Mouse (Mus musculus): ENCODE results near the gene Cuta. TPM values are rescaled to one million over a fixed set of nuclear protein-coding genes. Genes with fewer than 3 reads are reported as not detected.

Cuta gene
- polyA plus RNA-seq, 1 experiment from 2014 or later, result 173 TPM

- WGBS, result 20% methylated on average over 3 of the region's 3 CpGs
- H3K27me3 ChIP-seq (ENCODE audit: control insufficient read depth, insufficient read depth, low read length), result no peaks in the 10 kb centered on the region
- no peaks in the 10 kb centered on the region for H3K9me3 ChIP-seq (replicated peaks; ENCODE audit: control insufficient read depth, low read length)
- H3K36me3 ChIP-seq (ENCODE audit: control insufficient read depth, insufficient read depth, low read length), result no peaks in the 10 kb centered on the region
- H3K4me2 ChIP-seq (ENCODE audit: low read depth, low read length), result no peak overlapping the region
- peaks cover 20% of the 10 kb centered on the region for H3K4me1 ChIP-seq (ENCODE audit: control insufficient read depth, insufficient read depth, low read length)
- H3K4me3 ChIP-seq (replicated peaks; ENCODE audit: low read length), result no peak overlapping the region
- H3K27ac ChIP-seq (ENCODE audit: low read length), result no peak overlapping the region; the same call in 1 of the 2 replicates
- H3K9ac ChIP-seq (ENCODE audit: low read length), result no peak overlapping the region
- no peak for ATAC-seq (ENCODE audit: insufficient read depth, low FRiP score)
Measured at GRCm38 (mm10) chr17:26887926-26888325, 51.4 kb downstream of the Cuta start.

- H3K4me2 ChIP-seq (ENCODE audit: low read depth, low read length), result peak overlapping the region; percentile 73
- H3K9ac ChIP-seq (ENCODE audit: low read length), result peak overlapping the region; percentile 40; the same call in 1 of the 2 replicates
- H3K27ac ChIP-seq (ENCODE audit: low read length), result no peak overlapping the region
- H3K9me3 ChIP-seq (replicated peaks; ENCODE audit: control insufficient read depth, low read length), result no peaks in the 10 kb centered on the region
- no peaks in the 10 kb centered on the region for H3K27me3 ChIP-seq (ENCODE audit: control insufficient read depth, insufficient read depth, low read length)
- WGBS, result 10% methylated on average over 30 of the region's 30 CpGs
- no peaks in the 10 kb centered on the region for H3K36me3 ChIP-seq (ENCODE audit: control insufficient read depth, insufficient read depth, low read length)
- ATAC-seq (ENCODE audit: insufficient read depth, low FRiP score), result peak; percentile 90
- H3K4me1 ChIP-seq (ENCODE audit: control insufficient read depth, insufficient read depth, low read length), result peaks cover 20% of the 10 kb centered on the region
- H3K4me3 ChIP-seq (replicated peaks; ENCODE audit: low read length), result peak overlapping the region; percentile 42
Measured at GRCm38 (mm10) chr17:26886047-26886749, 53.2 kb downstream of the Cuta start.

GRCm38 (mm10) chr17:26884995-26885926, 54.1 kb downstream of the Cuta start:
- Histone ChIP-seq H3K9me3 (replicated peaks; ENCODE audit: control insufficient read depth, low read length) (no peaks in the 10 kb centered on the region), H3K4me1 (ENCODE audit: control insufficient read depth, insufficient read depth, low read length) (peaks cover 20% of the 10 kb centered on the region), H3K4me3 (replicated peaks; ENCODE audit: low read length) (peak overlapping the region; percentile 42), H3K9ac (ENCODE audit: low read length) (peak overlapping the region; percentile 40), H3K4me2 (ENCODE audit: low read depth, low read length) (peak overlapping the region; percentile 73), H3K36me3 (ENCODE audit: control insufficient read depth, insufficient read depth, low read length) (no peaks in the 10 kb centered on the region), H3K27me3 (ENCODE audit: control insufficient read depth, insufficient read depth, low read length) (no peaks in the 10 kb centered on the region), H3K27ac (ENCODE audit: low read length) (peak overlapping the region; percentile 29; the same call in 1 of the 2 replicates)
- peak; percentile 70 for ATAC-seq (ENCODE audit: insufficient read depth, low FRiP score)
- 17% methylated on average over 25 of the region's 25 CpGs for WGBS

Small RNA genes within 50 kb of the gene (microRNA-seq; reads per million reads assigned to microRNA genes)
- gene Gm27775 (not detected), gene Mir3083 (0.83 reads per million), gene Mir6968 (not detected)

Other genes with a start within 250 kb of the Cuta start
- gene Crebrf, start 223.9 kb downstream of the Cuta start, polyA plus RNA-seq (2015; fragmentation: Nextera tagmentation; extraction: Ambion mirVana), result 6.7 and 7.6 TPM in 2 replicates
- gene Bnip1, start 158.5 kb downstream of the Cuta start, polyA plus RNA-seq (2015; fragmentation: Nextera tagmentation; extraction: Ambion mirVana), result 44.9 and 51.9 TPM in 2 replicates
- gene Nkx2-5, start 94.6 kb downstream of the Cuta start, polyA plus RNA-seq (2015; fragmentation: Nextera tagmentation; extraction: Ambion mirVana), result 2.3 and 4.6 TPM in 2 replicates
- gene Kifc5b, start 22.5 kb downstream of the Cuta start, polyA plus RNA-seq (2015; fragmentation: Nextera tagmentation; extraction: Ambion mirVana), result 6.4 and 6.9 TPM in 2 replicates
- gene Phf1, start 6.5 kb downstream of the Cuta start, polyA plus RNA-seq (2015; fragmentation: Nextera tagmentation; extraction: Ambion mirVana), result 7.3 and 7.7 TPM in 2 replicates
- 1.3 and 1.6 TPM in 2 replicates for gene Syngap1, start 1.7 kb upstream of the Cuta start, polyA plus RNA-seq (2015; fragmentation: Nextera tagmentation; extraction: Ambion mirVana)
- 14.1 and 14.8 TPM in 2 replicates for gene Zbtb9, start 33.6 kb upstream of the Cuta start, polyA plus RNA-seq (2015; fragmentation: Nextera tagmentation; extraction: Ambion mirVana)
- gene Bak1, start 89.4 kb upstream of the Cuta start, polyA plus RNA-seq (2015; fragmentation: Nextera tagmentation; extraction: Ambion mirVana), result 6.7 and 7.0 TPM in 2 replicates
- gene Itpr3, start 117.7 kb upstream of the Cuta start, polyA plus RNA-seq (2015; fragmentation: Nextera tagmentation; extraction: Ambion mirVana), result 15.0 and 16.7 TPM in 2 replicates
- gene Uqcc2, start 194.3 kb upstream of the Cuta start, polyA plus RNA-seq (2015; fragmentation: Nextera tagmentation; extraction: Ambion mirVana), result 243 and 267 TPM in 2 replicates
- gene Ip6k3, start 228.2 kb upstream of the Cuta start, polyA plus RNA-seq (2015; fragmentation: Nextera tagmentation; extraction: Ambion mirVana), result 0.34 and 1.3 TPM in 2 replicates

Measured in stomach, embryonic 16.5 days (tissue).